ENCODE assay signal across 14 mouse cellular contexts in the genomic region with DNA sequence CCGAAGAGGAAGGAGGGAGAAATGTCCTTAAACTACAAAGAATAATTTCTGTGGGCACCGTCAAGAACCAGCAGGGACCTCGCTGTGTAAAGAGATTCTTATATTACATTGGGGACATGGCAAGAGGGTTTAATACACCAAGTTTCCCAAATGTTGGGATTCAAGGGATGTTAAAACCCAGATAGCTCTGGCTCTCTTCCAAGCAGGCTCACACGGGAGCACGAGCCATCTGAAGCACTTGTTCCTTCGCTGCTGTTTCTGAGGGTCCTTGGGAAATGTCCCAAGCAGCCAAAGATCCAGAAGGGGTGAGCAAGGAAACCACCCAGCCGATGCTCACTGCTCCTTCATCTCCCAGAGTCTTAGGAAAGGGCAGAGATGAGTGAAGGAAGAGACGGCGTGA.
DNase-seq lines count a peak whose midpoint lies in the region; ATAC-seq and TF ChIP-seq lines count a peak whose summit lies in the region.
"Had no signal": no experiment of that assay in that cellular context is flagged by ENCODE, and none has a peak within 500 bp of the region (broad histone marks: within the 10 kb centered on the region; RNA-seq: fewer than 3 reads in every experiment).

No protein-coding gene starts in this region.

- H3K9me3 ChIP-seq in kidney, embryonic 14.5 days (ENCODE audit: control insufficient read depth, low read length) = no peaks in the 10 kb centered on the region
- no peaks in the 10 kb centered on the region for H3K9me3 ChIP-seq in forebrain, postnatal 0 days (ENCODE audit: low read length)
- no peaks in the 10 kb centered on the region for H3K9me3 ChIP-seq in liver, embryonic 11.5 days (ENCODE audit: control insufficient read depth, low read length)
- H3K9me3 ChIP-seq: liver, embryonic 15.5 days had no signal

- intact Hi-C loops in gastrocnemius, adult 2 months (cut with DNase I) = no loop called here

- H3K4me1 ChIP-seq in kidney, embryonic 14.5 days (ENCODE audit: control insufficient read depth, insufficient read depth, low read length) = peaks cover 17% of the 10 kb centered on the region
- H3K4me1 ChIP-seq in forebrain, postnatal 0 days (ENCODE audit: insufficient read depth) = peaks cover 9% of the 10 kb centered on the region
- peaks cover 4% of the 10 kb centered on the region; the same call in 1 of the 2 replicates for H3K4me1 ChIP-seq in liver, embryonic 11.5 days (replicated peaks; ENCODE audit: control insufficient read depth, insufficient read depth, low read length)
- H3K4me1 ChIP-seq: liver, embryonic 15.5 days had no signal

- no peak overlapping the region for H3K9ac ChIP-seq in kidney, embryonic 14.5 days (ENCODE audit: low read depth, low read length)
- peak overlapping the region; percentile 22; the same call in 1 of the 2 replicates for H3K9ac ChIP-seq in forebrain, postnatal 0 days
- no peak overlapping the region for H3K9ac ChIP-seq in liver, embryonic 11.5 days (ENCODE audit: low read depth, low read length)
- H3K9ac ChIP-seq: liver, embryonic 15.5 days had no signal

- H3K27me3 ChIP-seq in kidney, embryonic 14.5 days (ENCODE audit: control insufficient read depth, insufficient read depth, low read length) = no peaks in the 10 kb centered on the region
- H3K27me3 ChIP-seq in forebrain, postnatal 0 days (ENCODE audit: insufficient read depth, low read length) = no peaks in the 10 kb centered on the region
- no peaks in the 10 kb centered on the region for H3K27me3 ChIP-seq in liver, embryonic 11.5 days (replicated peaks; ENCODE audit: control insufficient read depth, insufficient read depth, low read length)
- H3K27me3 ChIP-seq: liver, embryonic 15.5 days had no signal

- no peak for TF ChIP-seq POLR2A in brain, embryonic 14.5 days (IDR thresholded peaks at IDR 0.05; ENCODE audit: borderline replicate concordance, extremely low read depth, insufficient read depth, insufficient read length, poor library complexity, severe bottlenecking)

- H3K27ac ChIP-seq in gastrocnemius, adult 2 months = peak overlapping the region; percentile 88
- no peak overlapping the region for H3K27ac ChIP-seq in kidney, embryonic 14.5 days (ENCODE audit: low read depth, low read length)
- H3K27ac ChIP-seq in forebrain, postnatal 0 days (ENCODE audit: low read depth, low read length) = no peak overlapping the region
- no peak overlapping the region for H3K27ac ChIP-seq in liver, embryonic 11.5 days (ENCODE audit: low read depth, low read length)
- H3K27ac ChIP-seq: liver, embryonic 15.5 days had no signal

- WGBS in kidney, embryonic 14.5 days = 62% methylated on average over 9 of the region's 9 CpGs
- WGBS in forebrain, postnatal 0 days = 44% methylated on average over 9 of the region's 9 CpGs
- 88% methylated on average over 9 of the region's 9 CpGs for WGBS in liver, embryonic 11.5 days

- H3K4me2 ChIP-seq in kidney, embryonic 14.5 days (replicated peaks; ENCODE audit: low read depth, low read length) = 0 out of 2 replicates have a peak overlapping the region, but pooled peaks have one; percentile 24
- peak overlapping the region; percentile 42 for H3K4me2 ChIP-seq in forebrain, postnatal 0 days (ENCODE audit: low read depth)
- H3K4me2 ChIP-seq in liver, embryonic 11.5 days = no peak overlapping the region
- H3K4me2 ChIP-seq: liver, embryonic 15.5 days had no signal

- H3K4me3 ChIP-seq in gastrocnemius, adult 2 months = no peak overlapping the region; the same call in 1 of the 2 replicates
- H3K4me3 ChIP-seq in kidney, embryonic 14.5 days (ENCODE audit: low read length) = no peak overlapping the region
- H3K4me3 ChIP-seq in forebrain, postnatal 0 days (ENCODE audit: low read depth, low read length) = no peak overlapping the region
- H3K4me3 ChIP-seq in liver, embryonic 11.5 days (ENCODE audit: low read depth, low read length) = no peak overlapping the region
- H3K4me3 ChIP-seq: liver, embryonic 15.5 days had no signal

- H3K36me3 ChIP-seq in kidney, embryonic 14.5 days (ENCODE audit: control insufficient read depth, insufficient read depth, low read length) = no peaks in the 10 kb centered on the region
- no peaks in the 10 kb centered on the region for H3K36me3 ChIP-seq in forebrain, postnatal 0 days (ENCODE audit: insufficient read depth)
- no peaks in the 10 kb centered on the region for H3K36me3 ChIP-seq in liver, embryonic 11.5 days (ENCODE audit: control insufficient read depth, insufficient read depth, low read length)
- H3K36me3 ChIP-seq: liver, embryonic 15.5 days had no signal

- no peak for DNase-seq in gastrocnemius, adult 2 months
- no peak for DNase-seq in gastrocnemius, postnatal 4 days (ENCODE audit: low spot score in 2 of 2)
- DNase-seq in kidney, postnatal 4 days = no peak
- peak; percentile 41 for DNase-seq in brain, embryonic 14.5 days (ENCODE audit: low read depth)
- DNase-seq in forebrain, postnatal 0 days = peak; percentile 41
- DNase-seq in liver, embryonic 11.5 days (ENCODE audit: low spot score) = no peak
- DNase-seq: adrenal gland, adult 2 months; B cell, adult 2 months; cerebellum, adult 11 months; layer of hippocampus, postnatal 36 days; thymus, postnatal 4 days had no signal

- ATAC-seq in kidney, embryonic 14.5 days (ENCODE audit: low FRiP score, low TSS enrichment) = no peak
- ATAC-seq in forebrain, postnatal 0 days = no peak
- ATAC-seq in liver, embryonic 11.5 days (replicated peaks; ENCODE audit: low FRiP score) = no peak
- no peak for ATAC-seq in monocyte, adult 5-6 weeks (replicated peaks; ENCODE audit: insufficient number of reproducible peaks, low FRiP score, low TSS enrichment, poor library complexity, severe bottlenecking)

- TF ChIP-seq CTCF in gastrocnemius, adult 2 months (IDR thresholded peaks at IDR 0.05) = no peak
- no peak for TF ChIP-seq CTCF in brain, embryonic 14.5 days (IDR thresholded peaks at IDR 0.05; ENCODE audit: borderline replicate concordance, extremely low read depth, insufficient read depth, insufficient read length)
- no peak for TF ChIP-seq CTCF in forebrain, postnatal 0 days (IDR thresholded peaks at IDR 0.05; ENCODE audit: low read depth)

Comparison
In these comparisons a context has a peak if more than half of its experiments do, and no peak if none do; other contexts are left out.
1. DNase-seq: peak in brain, embryonic 14.5 days (single experiment) and forebrain, postnatal 0 days (single experiment); none in gastrocnemius, adult 2 months (single experiment), gastrocnemius, postnatal 4 days (0 of 2), kidney, postnatal 4 days (0 of 2) and liver, embryonic 11.5 days (single experiment).